Mouse (Mus musculus) CD4-positive, CD25-positive, alpha-beta regulatory T cell, adult 2 months (primary cell): ENCODE data around the gene Rbp1.

ENCODE experiments used
- DNase-seq: peaks from one replicate; pipeline ENCODE4 v3.0.0-alpha.2; 2012; ENCODE audit warnings: low read depth, low spot score

Rbp1 gene

GRCm38 (mm10) chr9:98492212-98492611 is 69.5 kb downstream of the Rbp1 start:
- no peak for DNase-seq

GRCm38 (mm10) chr9:98492821-98493220 is 70.1 kb downstream of the Rbp1 start:
- DNase-seq, result no peak
